Mouse (Mus musculus) bone marrow, adult 2 months (tissue): ENCODE results near the gene Sipa1l3.

Source experiments
- CTCF ChIP-seq: fragments of 200-500 bp; IDR thresholded peaks from 2 replicates; pipeline ENCODE4 v1.5.1; 2011; ENCODE audit warnings: low read length, control low read depth; ENCODE audit not compliant: control insufficient read depth, insufficient read depth
- POLR2A ChIP-seq: fragments of 200-500 bp; IDR thresholded peaks from 2 replicates; pipeline ENCODE4 v1.6.1; 2011; ENCODE audit warnings: low read depth, mild to moderate bottlenecking, control low read depth, low read length, borderline replicate concordance; ENCODE audit not compliant: control insufficient read depth

DNA sequence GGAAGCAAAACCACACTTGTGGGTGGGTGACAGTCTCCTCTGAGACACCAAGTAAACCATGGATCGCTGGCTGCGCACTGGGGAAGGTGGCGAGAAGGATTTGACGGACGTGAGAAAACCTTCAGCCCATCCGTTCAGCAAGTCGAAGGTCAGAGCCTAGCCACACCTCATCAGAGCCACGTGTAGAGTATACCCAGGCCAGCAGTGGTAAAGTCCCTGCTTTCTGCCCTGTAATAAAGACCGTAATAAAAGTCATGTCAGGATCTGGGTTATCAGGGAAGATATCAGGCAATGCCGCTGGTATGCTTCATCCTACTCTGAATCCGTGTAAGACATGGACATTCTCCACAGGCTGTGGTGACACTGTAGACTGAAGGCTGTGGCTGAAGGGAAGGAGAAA lies 23.6 kb downstream of the Sipa1l3 start:
- no peak for TF ChIP-seq POLR2A
- no peak for TF ChIP-seq CTCF
